Mouse (Mus musculus) neural tube, embryonic 12.5 days (tissue): ENCODE measurements around the gene Abcc12. TPM values are rescaled to one million over a fixed set of nuclear protein-coding genes. Genes with fewer than 3 reads are reported as not detected.

Experiments used
- ATAC-seq: fragments of 200-750 bp; cut with Nextera tagmentation; 2 replicates; pipeline ENCODE4 v1.8.0; 2017; ENCODE audit warnings: low read depth, mild to moderate bottlenecking, moderate TSS enrichment, moderate library complexity; ENCODE audit not compliant: low FRiP score
- H3K27ac ChIP-seq: fragments of 300-500 bp; sonication (generic); 2 replicates; pipeline ENCODE4 v1.5.1; 2016
- H3K27me3 ChIP-seq: fragments of 300-500 bp; sonication (generic); replicated peaks from 2 replicates; pipeline ENCODE4 v1.6.1; 2016; ENCODE audit warnings: mild to moderate bottlenecking
- H3K36me3 ChIP-seq: fragments of 300-500 bp; sonication (generic); 2 replicates; pipeline ENCODE4 v1.6.1; 2016; ENCODE audit warnings: mild to moderate bottlenecking
- H3K4me1 ChIP-seq: fragments of 300-500 bp; sonication (generic); 2 replicates; pipeline ENCODE4 v1.6.1; 2016
- H3K4me2 ChIP-seq: fragments of 300-500 bp; sonication (generic); replicated peaks from 2 replicates; pipeline ENCODE4 v1.6.1; 2016; ENCODE audit warnings: mild to moderate bottlenecking
- H3K4me3 ChIP-seq: fragments of 300-500 bp; sonication (generic); 2 replicates; pipeline ENCODE4 v1.5.1; 2016
- H3K9ac ChIP-seq: fragments of 300-500 bp; sonication (generic); 2 replicates; pipeline ENCODE4 v1.6.1; 2016; ENCODE audit warnings: mild to moderate bottlenecking
- H3K9me3 ChIP-seq: fragments of 300-500 bp; sonication (generic); 2 replicates; pipeline ENCODE4 v1.6.1; 2016; ENCODE audit warnings: mild to moderate bottlenecking
- WGBS: fragments of 180-500 bp; shearing (Covaris S2); methylation state at CpG from one replicate; pipeline ENCODE4 v1.1.7; 2016; 5-methylcytosine and 5-hydroxymethylcytosine counted together
- microRNA-seq: library from miRNA; unstranded; fragments of <30 nt; microRNA quantifications from one replicate; pipeline ENCODE4, GENCODE M21; 2017
- polyA plus RNA-seq: library from polyadenylated mRNA; unstranded; fragments of >200 nt; fragmentation: Nextera tagmentation; extraction: Ambion mirVana; gene quantifications from 2 replicates; pipeline ENCODE4 v1.2.1, GENCODE M21; 2016

The Abcc12 gene
- polyA plus RNA-seq, 1 experiment from 2014 or later, result not detected

DNA sequence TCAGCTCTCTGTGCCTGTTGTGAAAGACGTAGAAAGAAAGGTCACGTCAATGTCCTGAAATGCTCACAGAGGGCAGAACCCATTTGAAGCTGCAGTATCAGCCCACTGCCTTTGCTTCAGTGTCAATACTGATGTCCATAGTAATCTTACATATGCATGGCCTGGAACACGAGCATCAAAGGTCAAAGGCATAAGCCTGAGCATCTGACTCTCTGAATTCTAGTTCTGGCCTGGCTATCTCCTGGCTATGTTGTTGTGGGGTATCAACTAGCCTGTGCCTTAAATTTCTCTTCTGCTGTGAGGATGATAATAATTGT lies 141.5 kb downstream of the Abcc12 start:
- peaks cover 13% of the 10 kb centered on the region for H3K4me1 ChIP-seq
- no peak overlapping the region for H3K9ac ChIP-seq
- no peak; the same call in none of the 2 replicates for ATAC-seq
- 0 out of 2 replicates have a peak, but pooled peaks cover 7% of the 10 kb centered on the region for H3K27me3 ChIP-seq
- 27% methylated on average over 3 of the region's 3 CpGs for WGBS
- peak overlapping the region; percentile 36 for H3K4me2 ChIP-seq
- peak overlapping the region; percentile 38; the same call in 1 of the 2 replicates for H3K27ac ChIP-seq
- H3K4me3 ChIP-seq, result no peak overlapping the region
- no peaks in the 10 kb centered on the region for H3K9me3 ChIP-seq
- no peaks in the 10 kb centered on the region for H3K36me3 ChIP-seq

DNA sequence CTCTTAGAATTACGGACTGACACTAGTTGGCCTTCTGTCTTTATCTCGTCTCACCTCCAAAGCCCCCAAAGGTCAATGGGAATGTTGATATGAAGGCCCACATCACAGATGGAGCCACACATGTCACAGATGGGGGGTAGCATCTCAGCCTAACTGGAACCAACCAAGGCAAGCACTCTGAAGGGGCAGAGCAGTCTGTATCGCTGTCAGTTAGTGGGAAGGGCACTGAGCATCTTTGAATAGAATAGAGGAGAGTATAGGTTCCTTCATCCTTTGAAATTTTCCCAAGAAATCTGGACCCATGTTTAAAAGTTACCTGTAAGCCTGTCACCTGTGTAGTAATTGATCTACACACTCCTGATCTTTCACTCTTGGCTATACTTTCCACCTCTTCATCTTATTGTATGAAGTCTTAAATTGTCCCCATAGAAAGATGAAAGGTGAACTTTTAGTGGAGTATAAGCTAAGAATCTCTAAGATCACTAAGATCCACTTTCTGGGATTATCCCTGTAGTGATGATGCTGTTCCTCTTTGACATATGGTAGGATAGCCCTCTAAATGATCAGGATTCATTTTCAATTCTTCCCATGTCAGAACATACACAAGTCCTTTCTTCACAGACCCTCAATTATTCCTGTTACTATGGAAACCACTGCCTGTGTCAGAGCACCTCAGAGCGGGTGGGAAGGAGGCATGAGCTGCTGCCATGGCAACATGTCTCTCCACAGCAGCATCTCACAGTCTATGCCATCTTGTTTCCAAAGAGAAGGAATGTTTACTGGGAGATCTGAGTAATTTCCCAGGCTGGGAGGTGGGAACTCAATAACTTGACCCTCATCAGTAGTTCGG lies 142.1 kb downstream of the Abcc12 start:
- 0 out of 2 replicates have a peak, but pooled peaks cover 1% of the 10 kb centered on the region for H3K9me3 ChIP-seq
- 0 out of 2 replicates have a peak overlapping the region, but pooled peaks have one; percentile 38 for H3K27ac ChIP-seq
- no peaks in the 10 kb centered on the region for H3K36me3 ChIP-seq
- no peak overlapping the region for H3K4me3 ChIP-seq
- WGBS, result 48% methylated on average over 5 of the region's 5 CpGs
- peak; percentile 98 for ATAC-seq
- 0 out of 2 replicates have a peak, but pooled peaks cover 7% of the 10 kb centered on the region for H3K27me3 ChIP-seq
- H3K4me1 ChIP-seq, result peaks cover 13% of the 10 kb centered on the region
- no peak overlapping the region for H3K9ac ChIP-seq
- peak overlapping the region; percentile 36 for H3K4me2 ChIP-seq

DNA sequence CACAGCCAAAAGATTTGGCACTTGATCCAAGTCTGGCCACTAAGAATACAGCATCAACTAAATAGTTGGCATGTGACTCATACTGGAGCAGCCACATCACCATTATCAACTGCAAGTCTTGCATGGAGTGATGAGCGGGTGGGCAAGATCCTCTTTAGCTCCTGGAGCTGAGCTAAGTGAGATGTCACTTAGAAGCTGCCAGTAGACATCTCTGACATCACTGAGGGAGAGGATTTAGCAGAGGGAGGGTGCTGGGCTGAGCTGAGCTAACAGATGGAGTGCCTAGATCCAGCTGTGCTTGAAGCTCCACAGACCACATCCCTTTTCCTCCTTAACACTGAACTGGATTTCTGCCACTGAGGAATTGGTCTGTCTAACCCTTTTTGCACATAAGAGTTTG lies 143.1 kb downstream of the Abcc12 start:
- Histone ChIP-seq H3K27me3 (0 out of 2 replicates have a peak, but pooled peaks cover 7% of the 10 kb centered on the region), H3K9me3 (0 out of 2 replicates have a peak, but pooled peaks cover 3% of the 10 kb centered on the region), H3K36me3 (no peaks in the 10 kb centered on the region), H3K4me2 (no peak overlapping the region), H3K4me1 (peaks cover 13% of the 10 kb centered on the region), H3K9ac (no peak overlapping the region), H3K27ac (no peak overlapping the region), H3K4me3 (no peak overlapping the region)
- 86% methylated on average over 1 of the region's 1 CpGs for WGBS
- ATAC-seq, result no peak

Small RNA genes within 50 kb of the gene (microRNA-seq; reads per million reads assigned to microRNA genes)
- gene Gm44348, result not detected

Other genes starting within 250 kb of the Abcc12 start
- gene Lonp2, start 43.4 kb upstream of the Abcc12 start, polyA plus RNA-seq, result 93.0 and 93.1 TPM in 2 replicates
- gene Gm10638, start 165.0 kb upstream of the Abcc12 start, polyA plus RNA-seq, result 9.2 and 9.8 TPM in 2 replicates
- gene Siah1a, start 165.2 kb upstream of the Abcc12 start, polyA plus RNA-seq, result 89.5 and 94.1 TPM in 2 replicates